Mouse (Mus musculus) liver, embryonic 13.5 days (tissue): ENCODE measurements around the gene Ugt2a2. TPM values are rescaled to one million over a fixed set of nuclear protein-coding genes. Genes with fewer than 3 reads are reported as not detected.
"Not testable (repeated sequence)": the region's sequence is repeated elsewhere in the genome, so short reads cannot be mapped to it uniquely, and the experiment has no call there.

Experiments used
- ATAC-seq: fragments of 200-750 bp; cut with Nextera tagmentation; 2 replicates; pipeline ENCODE4 v1.8.0; 2017; ENCODE audit warnings: low read depth, mild to moderate bottlenecking, moderate number of reproducible peaks, moderate library complexity
- DNase-seq: peaks from one replicate; pipeline ENCODE4 v3.0.0; 2022
- H3K27ac ChIP-seq: fragments of 300-500 bp; sonication (generic); 2 replicates; pipeline ENCODE4 v1.5.1; 2015; ENCODE audit warnings: moderate library complexity, mild to moderate bottlenecking, inconsistent platforms
- H3K27me3 ChIP-seq: fragments of 300-500 bp; sonication (generic); 2 replicates; pipeline ENCODE4 v1.6.1; 2015; ENCODE audit warnings: mild to moderate bottlenecking, inconsistent platforms
- H3K36me3 ChIP-seq: fragments of 300-500 bp; sonication (generic); 2 replicates; pipeline ENCODE4 v1.6.1; 2015; ENCODE audit warnings: mild to moderate bottlenecking, inconsistent platforms
- H3K4me1 ChIP-seq: fragments of 300-500 bp; sonication (generic); replicated peaks from 2 replicates; pipeline ENCODE4 v1.6.1; 2015; ENCODE audit warnings: inconsistent platforms
- H3K4me2 ChIP-seq: fragments of 300-500 bp; sonication (generic); 2 replicates; pipeline ENCODE4 v1.6.1; 2015; ENCODE audit warnings: inconsistent platforms, mild to moderate bottlenecking, moderate library complexity
- H3K4me3 ChIP-seq: fragments of 300-500 bp; sonication (generic); replicated peaks from 2 replicates; pipeline ENCODE4 v1.5.1; 2015; ENCODE audit warnings: mild to moderate bottlenecking, inconsistent platforms
- H3K9ac ChIP-seq: fragments of 300-500 bp; sonication (generic); 2 replicates; pipeline ENCODE4 v1.6.1; 2015; ENCODE audit warnings: mild to moderate bottlenecking, inconsistent platforms
- H3K9me3 ChIP-seq: fragments of 300-500 bp; sonication (generic); replicated peaks from 2 replicates; pipeline ENCODE4 v1.6.1; 2016; ENCODE audit warnings: inconsistent platforms
- WGBS: fragments of 180-500 bp; shearing (Covaris S2); methylation state at CpG from one replicate; pipeline ENCODE4 v1.1.7; 2015; ENCODE audit not compliant: insufficient replicate concordance; 5-methylcytosine and 5-hydroxymethylcytosine counted together
- polyA plus RNA-seq: library from polyadenylated mRNA; unstranded; fragments of >200 nt; fragmentation: Nextera tagmentation; extraction: Ambion mirVana; gene quantifications from 2 replicates; pipeline ENCODE4 v1.2.1, GENCODE M21; 2015

Gene Ugt2a2
- not detected in 2 replicates for polyA plus RNA-seq

- no peak for ATAC-seq
- no peaks in the 10 kb centered on the region for H3K9me3 ChIP-seq
Measured at GRCm38 (mm10) chr5:87482160-87482559, at the start of gene Ugt2a2. Gene Ugt2a2, minus strand, starts transcription at chr5:87482260.

GRCm38 (mm10) chr5:87523561-87523960 lies 41.5 kb upstream of the Ugt2a2 start:
- not testable (repeated sequence) for H3K27ac ChIP-seq, H3K4me2 ChIP-seq

More at GRCm38 (mm10) chr5:87482160-87482559, at the start of gene Ugt2a2:
- Histone ChIP-seq H3K27me3 (no peaks in the 10 kb centered on the region), H3K4me2 (no peak within 1 kb of the TSS), H3K4me3 (no peak within 1 kb of the TSS), H3K27ac (no peak within 1 kb of the TSS), H3K36me3 (no peaks in the 10 kb centered on the region), H3K4me1 (no peaks in the 10 kb centered on the region), H3K9ac (no peak within 1 kb of the TSS)
- WGBS: 63% methylated on average over 5 of the region's 5 CpGs
- DNase-seq: no peak

GRCm38 (mm10) chr5:87505776-87506458 lies 23.9 kb upstream of the Ugt2a2 start:
- H3K36me3 ChIP-seq: no peaks in the 10 kb centered on the region
- DNase-seq (no peak), ATAC-seq (no peak)
- 55% methylated on average over 4 of the region's 4 CpGs for WGBS
- H3K9me3 ChIP-seq: no peaks in the 10 kb centered on the region
- no peak overlapping the region for H3K9ac ChIP-seq
- H3K4me3 ChIP-seq: no peak overlapping the region
- no peaks in the 10 kb centered on the region for H3K27me3 ChIP-seq
- no peak overlapping the region for H3K27ac ChIP-seq
- no peak overlapping the region for H3K4me2 ChIP-seq
- no peaks in the 10 kb centered on the region for H3K4me1 ChIP-seq

More at GRCm38 (mm10) chr5:87523561-87523960, 41.5 kb upstream of the Ugt2a2 start:
- not testable (repeated sequence) for H3K9ac ChIP-seq, ATAC-seq, DNase-seq, H3K4me1 ChIP-seq, H3K4me3 ChIP-seq, H3K27me3 ChIP-seq, H3K9me3 ChIP-seq, H3K36me3 ChIP-seq
- 59% methylated on average over 2 of the region's 2 CpGs for WGBS

- H3K9ac ChIP-seq: no peak overlapping the region
- H3K9me3 ChIP-seq: no peaks in the 10 kb centered on the region
- H3K27ac ChIP-seq: no peak overlapping the region
- no peaks in the 10 kb centered on the region for H3K4me1 ChIP-seq
- H3K4me3 ChIP-seq: no peak overlapping the region
- 58% methylated on average over 1 of the region's 1 CpGs for WGBS
- H3K27me3 ChIP-seq: no peaks in the 10 kb centered on the region
- DNase-seq (no peak), ATAC-seq (no peak)
- H3K4me2 ChIP-seq: no peak overlapping the region
- no peaks in the 10 kb centered on the region for H3K36me3 ChIP-seq
Measured at GRCm38 (mm10) chr5:87502687-87503086, 20.6 kb upstream of the Ugt2a2 start.

- DNase-seq (no peak), ATAC-seq (no peak)
- no peaks in the 10 kb centered on the region for H3K9me3 ChIP-seq
- H3K36me3 ChIP-seq: no peaks in the 10 kb centered on the region
- H3K9ac ChIP-seq: no peak overlapping the region
- H3K4me3 ChIP-seq: no peak overlapping the region
- no peak overlapping the region for H3K27ac ChIP-seq
- H3K27me3 ChIP-seq: no peaks in the 10 kb centered on the region
- H3K4me2 ChIP-seq: no peak overlapping the region
- H3K4me1 ChIP-seq: no peaks in the 10 kb centered on the region
Measured at GRCm38 (mm10) chr5:87499341-87499740, 17.3 kb upstream of the Ugt2a2 start.

- H3K27ac ChIP-seq: no peak overlapping the region
- H3K9ac ChIP-seq: no peak overlapping the region
- H3K27me3 ChIP-seq: no peaks in the 10 kb centered on the region
- no peaks in the 10 kb centered on the region for H3K9me3 ChIP-seq
- no peak overlapping the region for H3K4me3 ChIP-seq
- ATAC-seq: no peak
- no peaks in the 10 kb centered on the region for H3K4me1 ChIP-seq
- no peaks in the 10 kb centered on the region for H3K36me3 ChIP-seq
- DNase-seq: no peak
- no peak overlapping the region for H3K4me2 ChIP-seq
Measured at GRCm38 (mm10) chr5:87498936-87499335, 16.9 kb upstream of the Ugt2a2 start.

GRCm38 (mm10) chr5:87490771-87491170 lies 8.7 kb upstream of the Ugt2a2 start, which contains the start of gene Ugt2a1:
Gene Ugt2a1, minus strand, starts transcription at chr5:87490871.
- Histone ChIP-seq H3K4me2 (no peak within 1 kb of the TSS), H3K27ac (no peak within 1 kb of the TSS), H3K27me3 (no peaks in the 10 kb centered on the region), H3K9ac (no peak within 1 kb of the TSS), H3K36me3 (no peaks in the 10 kb centered on the region), H3K4me3 (no peak within 1 kb of the TSS), H3K4me1 (no peaks in the 10 kb centered on the region), H3K9me3 (no peaks in the 10 kb centered on the region)
- no peak for DNase-seq
- WGBS: 67% methylated on average over 1 of the region's 1 CpGs
- ATAC-seq: no peak

- H3K4me2 ChIP-seq, H3K9me3 ChIP-seq, DNase-seq, H3K4me3 ChIP-seq, ATAC-seq, H3K27ac ChIP-seq, H3K27me3 ChIP-seq, H3K36me3 ChIP-seq, H3K9ac ChIP-seq, H3K4me1 ChIP-seq: not testable (repeated sequence)
- WGBS: 60% methylated on average over 1 of the region's 1 CpGs
Measured at GRCm38 (mm10) chr5:87486706-87487105, 4.6 kb upstream of the Ugt2a2 start, which contains the start of gene Gm43638. Gene Gm43638, minus strand, starts transcription at chr5:87486806.

- Histone ChIP-seq H3K27me3 (no peaks in the 10 kb centered on the region), H3K36me3 (no peaks in the 10 kb centered on the region), H3K4me2 (no peak overlapping the region), H3K4me1 (no peaks in the 10 kb centered on the region), H3K9ac (no peak overlapping the region), H3K9me3 (no peaks in the 10 kb centered on the region), H3K27ac (no peak overlapping the region), H3K4me3 (no peak overlapping the region)
- 42% methylated on average over 1 of the region's 1 CpGs for WGBS
- ATAC-seq (no peak), DNase-seq (no peak)
Measured at GRCm38 (mm10) chr5:87458810-87459209, 23.2 kb downstream of the Ugt2a2 start.

GRCm38 (mm10) chr5:87457701-87458100 lies 24.4 kb downstream of the Ugt2a2 start:
- Histone ChIP-seq H3K4me1 (no peaks in the 10 kb centered on the region), H3K4me2 (no peak overlapping the region), H3K36me3 (no peaks in the 10 kb centered on the region), H3K4me3 (no peak overlapping the region), H3K27ac (no peak overlapping the region), H3K9ac (no peak overlapping the region), H3K9me3 (no peaks in the 10 kb centered on the region), H3K27me3 (no peaks in the 10 kb centered on the region)
- ATAC-seq (no peak), DNase-seq (no peak)

- Histone ChIP-seq H3K27ac (no peak overlapping the region), H3K9me3 (no peaks in the 10 kb centered on the region), H3K9ac (no peak overlapping the region), H3K36me3 (no peaks in the 10 kb centered on the region), H3K4me3 (no peak overlapping the region), H3K27me3 (no peaks in the 10 kb centered on the region), H3K4me1 (no peaks in the 10 kb centered on the region), H3K4me2 (no peak overlapping the region)
- 72% methylated on average over 3 of the region's 3 CpGs for WGBS
- DNase-seq (no peak), ATAC-seq (no peak)
Measured at GRCm38 (mm10) chr5:87456216-87456850, 25.7 kb downstream of the Ugt2a2 start.

GRCm38 (mm10) chr5:87455519-87455918 lies 26.5 kb downstream of the Ugt2a2 start:
- Histone ChIP-seq H3K9ac (no peak overlapping the region), H3K9me3 (no peaks in the 10 kb centered on the region), H3K27me3 (no peaks in the 10 kb centered on the region), H3K27ac (no peak overlapping the region), H3K4me2 (no peak overlapping the region), H3K36me3 (no peaks in the 10 kb centered on the region), H3K4me3 (no peak overlapping the region), H3K4me1 (no peaks in the 10 kb centered on the region)
- DNase-seq (no peak), ATAC-seq (no peak)
